Mouse (Mus musculus) liver, embryonic 16.5 days (tissue): Measurements from ENCODE around the gene Krt17. TPM values are rescaled to one million over a fixed set of nuclear protein-coding genes. Genes with fewer than 3 reads are reported as not detected.
"Not testable (repeated sequence)": the region's sequence is repeated elsewhere in the genome, so short reads cannot be mapped to it uniquely, and the experiment has no call there.

Experiments
- ATAC-seq: fragments of 200-750 bp; cut with Nextera tagmentation; 2 replicates; pipeline ENCODE4 v1.8.0; 2017; ENCODE audit warnings: low read depth, mild to moderate bottlenecking, moderate number of reproducible peaks, moderate library complexity
- H3K27ac ChIP-seq: fragments of 300-500 bp; sonication (generic); 2 replicates; pipeline ENCODE4 v1.5.1; 2014; ENCODE audit warnings: mild to moderate bottlenecking, low read length
- H3K27me3 ChIP-seq: fragments of 300-500 bp; sonication (generic); 2 replicates; pipeline ENCODE4 v1.6.1; 2014; ENCODE audit warnings: low read depth, low read length, mixed read lengths; ENCODE audit not compliant: control insufficient read depth, insufficient read depth
- H3K36me3 ChIP-seq: fragments of 300-500 bp; sonication (generic); 2 replicates; pipeline ENCODE4 v1.6.1; 2014; ENCODE audit warnings: mild to moderate bottlenecking; ENCODE audit not compliant: control insufficient read depth, insufficient read depth
- H3K4me1 ChIP-seq: fragments of 300-500 bp; sonication (generic); 2 replicates; pipeline ENCODE4 v1.6.1; 2014; ENCODE audit warnings: low read depth, low read length, mixed read lengths; ENCODE audit not compliant: control insufficient read depth
- H3K4me2 ChIP-seq: fragments of 300-500 bp; sonication (generic); 2 replicates; pipeline ENCODE4 v1.6.1; 2014; ENCODE audit warnings: low read depth, low read length, mixed read lengths
- H3K4me3 ChIP-seq: fragments of 300-500 bp; sonication (generic); 2 replicates; pipeline ENCODE4 v1.5.1; 2014; ENCODE audit warnings: low read depth, mild to moderate bottlenecking, low read length
- H3K9ac ChIP-seq: fragments of 300-500 bp; sonication (generic); 2 replicates; pipeline ENCODE4 v1.6.1; 2014; ENCODE audit warnings: low read depth, low read length
- H3K9me3 ChIP-seq: fragments of 300-500 bp; sonication (generic); replicated peaks from 2 replicates; pipeline ENCODE4 v1.6.1; 2016; ENCODE audit warnings: low read length; ENCODE audit not compliant: control insufficient read depth
- WGBS: fragments of 180-500 bp; shearing (Covaris S2); extraction: QIAGEN DNeasy Blood & Tissue Kit; methylation state at CpG from one replicate; pipeline ENCODE4 v1.1.7; 2014; ENCODE audit not compliant: insufficient replicate concordance; 5-methylcytosine and 5-hydroxymethylcytosine counted together
- polyA plus RNA-seq: library from polyadenylated mRNA; unstranded; fragments of >200 nt; fragmentation: Nextera tagmentation; extraction: Ambion mirVana; gene quantifications from 2 replicates; pipeline ENCODE4 v1.2.1, GENCODE M21; 2015

Krt17 gene
- polyA plus RNA-seq = 0.18 and 0.22 TPM in 2 replicates

DNA sequence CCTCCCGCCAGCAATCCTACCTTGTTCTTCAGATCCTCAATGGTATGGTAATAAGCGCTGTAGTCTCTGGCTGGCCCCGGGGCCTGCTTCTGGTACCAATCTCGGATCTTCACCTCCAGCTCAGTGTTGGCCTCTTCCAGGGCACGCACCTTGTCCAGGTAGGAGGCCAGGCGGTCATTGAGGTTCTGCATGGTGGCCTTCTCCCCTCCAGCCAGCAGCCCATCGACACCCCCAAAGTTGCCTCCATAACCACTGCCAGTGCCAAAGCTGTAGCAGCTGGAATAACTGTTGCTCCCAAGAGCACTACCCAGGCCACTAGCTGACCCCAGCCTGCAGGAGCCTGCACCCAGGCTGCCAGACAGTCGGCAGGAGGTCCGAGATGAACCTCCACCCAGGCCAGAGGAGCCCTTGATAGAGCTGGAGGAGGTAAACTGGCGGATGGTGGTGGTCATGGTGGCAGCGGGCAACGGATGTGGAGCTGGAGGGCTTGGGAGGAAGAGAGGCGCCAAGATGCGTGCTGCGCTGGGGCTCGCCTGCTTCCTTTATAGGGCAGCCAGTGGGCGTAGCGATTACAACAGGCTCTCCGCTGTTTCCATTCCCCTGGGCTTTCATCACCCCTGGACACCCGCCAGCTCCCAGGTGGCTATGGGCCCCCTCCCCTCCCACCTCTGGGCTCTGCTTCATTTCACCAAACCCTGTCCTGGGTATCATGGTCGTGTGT is at the start of gene Krt17:
Gene Krt17 (minus strand): TSS at position 516 of the 721 bp plus-strand sequence.
- no peak within 1 kb of the TSS for H3K9ac ChIP-seq
- no peaks in the 10 kb centered on the region for H3K27me3 ChIP-seq
- no peaks in the 10 kb centered on the region for H3K9me3 ChIP-seq
- no peaks in the 10 kb centered on the region for H3K36me3 ChIP-seq
- no peak within 1 kb of the TSS for H3K4me3 ChIP-seq
- H3K4me1 ChIP-seq = no peaks in the 10 kb centered on the region
- 67% methylated on average over 21 of the region's 21 CpGs for WGBS
- H3K27ac ChIP-seq = no peak within 1 kb of the TSS
- no peak within 1 kb of the TSS for H3K4me2 ChIP-seq
- no peak for ATAC-seq

DNA sequence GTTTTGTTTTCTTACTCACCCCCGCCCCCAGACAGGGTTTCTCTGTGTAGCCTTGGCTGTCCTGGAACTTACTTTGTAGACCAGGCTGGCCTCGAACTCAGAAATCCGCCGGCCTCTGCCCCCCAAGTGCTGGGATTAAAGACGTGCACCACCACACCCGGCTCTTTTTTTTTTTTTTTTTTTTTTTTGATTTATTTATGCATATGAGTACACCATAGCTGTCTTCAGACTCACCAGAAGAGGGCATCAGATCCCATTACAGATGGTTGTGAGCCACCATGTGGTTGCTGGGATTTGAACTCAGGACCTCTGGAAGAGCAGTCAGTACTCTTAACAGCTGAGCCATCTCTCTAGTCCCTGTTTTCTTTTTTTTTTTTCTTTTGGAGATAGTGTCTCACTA is 47.8 kb upstream of the Krt17 start:
- H3K27me3 ChIP-seq, ATAC-seq, H3K9ac ChIP-seq, H3K9me3 ChIP-seq, H3K4me2 ChIP-seq, H3K4me1 ChIP-seq, H3K36me3 ChIP-seq, H3K4me3 ChIP-seq, H3K27ac ChIP-seq: not testable (repeated sequence)
- WGBS = 78% methylated on average over 6 of the region's 6 CpGs

DNA sequence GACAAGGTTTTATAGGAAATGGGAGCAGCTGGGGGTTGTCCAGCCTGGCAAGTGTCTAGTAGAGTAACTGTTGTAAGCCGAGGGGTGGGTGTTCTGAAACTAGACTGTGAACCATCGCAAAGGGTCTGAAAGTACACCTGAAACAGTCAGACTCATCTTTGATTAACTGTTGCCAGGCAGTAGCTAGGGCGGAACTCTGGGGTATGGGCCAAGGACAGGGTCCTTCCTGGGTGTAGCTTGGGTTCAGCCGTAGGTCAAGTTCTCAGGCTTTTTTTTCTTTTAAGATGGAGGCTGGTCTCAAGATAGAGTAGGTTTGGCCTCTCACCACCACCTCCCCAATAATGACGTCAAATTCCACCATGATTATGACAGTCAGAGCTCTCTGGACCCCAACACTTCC is 47.1 kb upstream of the Krt17 start:
- 70% methylated on average over 5 of the region's 5 CpGs for WGBS

DNA sequence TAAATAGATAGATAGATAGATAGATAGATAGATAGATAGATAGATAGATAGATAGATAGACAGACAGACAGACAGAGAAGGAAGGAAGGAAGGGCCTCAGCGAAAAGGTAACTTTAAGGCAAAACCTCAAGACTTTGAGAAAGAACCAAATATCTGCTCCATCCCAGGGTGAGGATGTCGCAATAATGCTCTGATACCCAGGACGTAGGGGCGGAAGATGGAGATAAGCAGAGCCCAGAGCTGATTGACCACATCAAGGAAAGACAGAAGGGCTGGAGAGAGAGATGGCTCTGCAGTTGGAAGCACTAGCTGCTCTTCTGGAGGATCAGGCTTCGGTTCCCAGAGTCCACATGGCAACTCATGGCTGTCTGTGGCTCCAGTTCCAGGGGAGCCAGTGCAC is 40.5 kb upstream of the Krt17 start:
- Histone ChIP-seq H3K4me3 (no peak overlapping the region), H3K27me3 (peaks cover 3% of the 10 kb centered on the region; the same call in 1 of the 2 replicates), H3K9ac (no peak overlapping the region), H3K27ac (no peak overlapping the region), H3K4me2 (no peak overlapping the region), H3K4me1 (no peaks in the 10 kb centered on the region), H3K36me3 (no peaks in the 10 kb centered on the region), H3K9me3 (no peaks in the 10 kb centered on the region)
- ATAC-seq = no peak
- WGBS = 37% methylated on average over 5 of the region's 5 CpGs

More for the DNA sequence above, 47.1 kb upstream of the Krt17 start:
- H3K9me3 ChIP-seq = no peaks in the 10 kb centered on the region
- H3K27ac ChIP-seq = no peak overlapping the region
- ATAC-seq = no peak
- no peak overlapping the region for H3K9ac ChIP-seq
- H3K27me3 ChIP-seq = no peaks in the 10 kb centered on the region
- H3K4me1 ChIP-seq = no peaks in the 10 kb centered on the region
- H3K36me3 ChIP-seq = no peaks in the 10 kb centered on the region
- no peak overlapping the region for H3K4me3 ChIP-seq
- H3K4me2 ChIP-seq = no peak overlapping the region

DNA sequence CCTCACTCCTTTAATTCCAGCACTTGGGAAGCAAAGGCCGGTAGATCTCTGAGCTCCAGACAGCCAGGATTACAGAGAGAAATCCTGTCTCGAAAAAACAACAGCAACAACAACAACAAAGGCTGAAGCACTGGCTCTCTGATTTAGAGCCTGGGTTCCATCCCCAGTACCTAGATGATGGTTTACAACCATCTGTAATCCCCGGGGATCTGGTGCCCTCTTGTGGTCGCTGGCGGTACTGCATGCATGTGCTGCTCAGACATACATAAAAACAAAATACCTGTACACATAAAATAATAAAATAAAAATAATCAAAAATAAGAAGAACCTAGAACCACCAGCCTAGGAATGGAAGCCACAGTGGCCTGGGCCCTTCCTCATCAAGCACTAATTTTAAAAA is 39.5 kb upstream of the Krt17 start:
- no peaks in the 10 kb centered on the region for H3K36me3 ChIP-seq
- H3K4me3 ChIP-seq = no peak overlapping the region
- H3K9me3 ChIP-seq = no peaks in the 10 kb centered on the region
- H3K9ac ChIP-seq = no peak overlapping the region
- H3K27ac ChIP-seq = no peak overlapping the region
- peaks cover 3% of the 10 kb centered on the region; the same call in 1 of the 2 replicates for H3K27me3 ChIP-seq
- no peaks in the 10 kb centered on the region for H3K4me1 ChIP-seq
- H3K4me2 ChIP-seq = no peak overlapping the region
- WGBS = 8% methylated on average over 5 of the region's 5 CpGs
- ATAC-seq = no peak

DNA sequence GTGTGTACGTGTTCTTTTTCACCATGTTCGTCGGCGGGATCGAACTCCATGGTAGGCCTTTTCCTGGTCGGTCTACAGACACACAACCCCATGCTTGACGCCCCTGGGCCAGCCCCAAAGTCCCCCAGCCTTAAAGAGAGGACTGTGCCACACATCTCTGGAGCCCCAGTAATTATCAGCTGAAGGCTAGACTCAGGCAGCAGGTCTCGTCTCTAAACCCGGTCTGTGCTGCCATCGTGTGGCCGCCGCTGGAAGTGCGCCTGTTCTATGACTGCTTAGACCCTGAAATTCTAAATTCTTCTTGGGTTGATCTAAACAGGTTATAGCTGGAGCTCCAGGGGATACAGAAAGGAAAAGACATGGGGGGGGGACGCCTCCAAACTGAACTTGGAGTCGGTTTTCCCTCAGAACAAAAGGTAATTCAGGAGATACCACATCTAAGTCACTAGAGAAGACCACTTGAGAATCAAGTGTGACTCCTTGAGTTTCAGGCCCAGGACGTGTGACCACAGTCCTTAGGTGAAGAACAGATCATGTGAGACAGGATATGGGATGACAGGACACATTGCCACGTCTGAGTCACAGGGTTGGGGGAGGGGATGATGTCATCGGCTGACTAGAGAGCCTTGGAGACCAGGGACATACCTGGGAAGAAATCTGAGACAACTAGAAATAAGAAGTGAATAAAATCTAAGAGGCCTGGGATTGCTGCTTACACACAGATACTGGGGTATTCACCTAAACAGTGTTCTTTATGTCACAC is 37.6 kb upstream of the Krt17 start:
- H3K27ac ChIP-seq = no peak overlapping the region
- peak overlapping the region; percentile 2; the same call in 1 of the 2 replicates for H3K4me2 ChIP-seq
- ATAC-seq = peak; percentile 37; the same call in 1 of the 2 replicates
- H3K27me3 ChIP-seq = peaks cover 3% of the 10 kb centered on the region; the same call in 1 of the 2 replicates
- no peaks in the 10 kb centered on the region for H3K4me1 ChIP-seq
- no peak overlapping the region for H3K9ac ChIP-seq
- no peaks in the 10 kb centered on the region for H3K36me3 ChIP-seq
- H3K9me3 ChIP-seq = no peaks in the 10 kb centered on the region
- WGBS = 20% methylated on average over 18 of the region's 18 CpGs
- no peak overlapping the region for H3K4me3 ChIP-seq

DNA sequence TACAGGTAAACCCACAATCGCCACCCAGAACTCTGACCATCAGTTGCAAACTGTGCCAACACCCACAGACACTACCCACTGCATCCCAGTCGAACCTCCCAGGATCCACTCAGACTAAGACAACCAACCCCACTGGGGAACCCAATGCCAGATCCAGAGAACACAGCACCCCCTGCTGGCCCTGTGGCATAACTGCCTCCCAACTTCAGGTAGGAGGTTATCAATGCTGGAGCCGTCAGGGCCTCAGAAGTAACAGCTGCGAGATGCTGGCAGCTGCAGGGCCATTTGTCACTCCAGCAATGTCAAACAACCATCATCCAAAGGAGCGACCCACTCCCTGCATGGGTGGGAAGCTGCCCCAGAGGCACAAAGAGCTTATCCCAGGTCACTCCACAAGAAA is 37.0 kb upstream of the Krt17 start:
- Histone ChIP-seq H3K4me3 (no peak overlapping the region), H3K27me3 (peaks cover 3% of the 10 kb centered on the region; the same call in 1 of the 2 replicates), H3K27ac (no peak overlapping the region), H3K9me3 (no peaks in the 10 kb centered on the region), H3K36me3 (no peaks in the 10 kb centered on the region), H3K4me1 (no peaks in the 10 kb centered on the region), H3K9ac (no peak overlapping the region), H3K4me2 (peak overlapping the region; percentile 2; the same call in 1 of the 2 replicates)
- ATAC-seq = no peak
- 28% methylated on average over 5 of the region's 5 CpGs for WGBS

DNA sequence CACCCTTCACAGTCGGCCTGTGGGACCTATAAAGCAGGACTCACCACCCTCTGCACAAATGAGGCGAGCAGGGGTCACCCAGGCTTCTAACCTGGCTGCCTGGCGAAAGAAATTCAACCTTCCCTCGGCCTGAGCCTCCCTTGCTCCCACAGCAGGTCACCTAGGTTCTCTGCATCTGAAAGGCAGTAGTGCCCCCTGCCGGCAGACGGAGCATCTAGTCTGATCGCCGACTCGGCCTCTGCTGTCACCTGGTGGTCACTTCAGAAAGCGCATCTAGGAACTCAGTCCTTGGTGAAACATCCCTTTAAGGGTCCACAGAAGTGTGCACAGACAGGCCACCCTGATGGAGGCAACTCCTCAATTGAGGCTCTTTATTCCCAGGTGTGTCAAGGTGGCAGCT is 34.5 kb upstream of the Krt17 start:
- Histone ChIP-seq H3K9ac (no peak overlapping the region), H3K4me1 (no peaks in the 10 kb centered on the region), H3K27me3 (peaks cover 3% of the 10 kb centered on the region; the same call in 1 of the 2 replicates), H3K4me3 (no peak overlapping the region), H3K36me3 (no peaks in the 10 kb centered on the region), H3K9me3 (no peaks in the 10 kb centered on the region), H3K4me2 (no peak overlapping the region), H3K27ac (no peak overlapping the region)
- ATAC-seq = no peak
- WGBS = 5% methylated on average over 10 of the region's 10 CpGs

DNA sequence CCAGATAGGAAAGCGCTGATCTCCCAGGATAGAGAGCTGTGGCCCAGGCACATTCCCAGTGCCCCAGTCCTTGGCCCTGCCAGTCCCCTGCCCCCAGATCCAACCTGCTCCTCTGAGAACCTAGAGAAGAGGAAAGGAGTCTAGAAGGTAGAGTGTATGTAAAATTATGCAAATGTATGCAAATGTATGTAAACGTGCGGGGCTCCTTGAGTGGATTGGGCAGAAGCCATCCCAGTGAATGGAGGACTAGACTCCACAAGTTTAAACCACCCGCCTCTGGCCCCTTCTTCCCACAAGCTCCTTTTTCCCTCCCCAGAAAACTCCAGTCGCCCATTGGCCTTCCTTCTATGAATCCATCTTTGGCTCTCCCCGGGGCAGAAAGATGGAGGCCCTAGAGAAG is 32.1 kb upstream of the Krt17 start:
- no peak overlapping the region for H3K4me3 ChIP-seq
- H3K36me3 ChIP-seq = no peaks in the 10 kb centered on the region
- no peak overlapping the region for H3K9ac ChIP-seq
- H3K4me1 ChIP-seq = no peaks in the 10 kb centered on the region
- no peak overlapping the region for H3K27ac ChIP-seq
- H3K4me2 ChIP-seq = no peak overlapping the region
- H3K27me3 ChIP-seq = peaks cover 3% of the 10 kb centered on the region; the same call in 1 of the 2 replicates
- no peaks in the 10 kb centered on the region for H3K9me3 ChIP-seq
- WGBS = 51% methylated on average over 6 of the region's 6 CpGs
- no peak for ATAC-seq
